23 mouse cellular contexts compared by ENCODE assay signal in the genomic region with DNA sequence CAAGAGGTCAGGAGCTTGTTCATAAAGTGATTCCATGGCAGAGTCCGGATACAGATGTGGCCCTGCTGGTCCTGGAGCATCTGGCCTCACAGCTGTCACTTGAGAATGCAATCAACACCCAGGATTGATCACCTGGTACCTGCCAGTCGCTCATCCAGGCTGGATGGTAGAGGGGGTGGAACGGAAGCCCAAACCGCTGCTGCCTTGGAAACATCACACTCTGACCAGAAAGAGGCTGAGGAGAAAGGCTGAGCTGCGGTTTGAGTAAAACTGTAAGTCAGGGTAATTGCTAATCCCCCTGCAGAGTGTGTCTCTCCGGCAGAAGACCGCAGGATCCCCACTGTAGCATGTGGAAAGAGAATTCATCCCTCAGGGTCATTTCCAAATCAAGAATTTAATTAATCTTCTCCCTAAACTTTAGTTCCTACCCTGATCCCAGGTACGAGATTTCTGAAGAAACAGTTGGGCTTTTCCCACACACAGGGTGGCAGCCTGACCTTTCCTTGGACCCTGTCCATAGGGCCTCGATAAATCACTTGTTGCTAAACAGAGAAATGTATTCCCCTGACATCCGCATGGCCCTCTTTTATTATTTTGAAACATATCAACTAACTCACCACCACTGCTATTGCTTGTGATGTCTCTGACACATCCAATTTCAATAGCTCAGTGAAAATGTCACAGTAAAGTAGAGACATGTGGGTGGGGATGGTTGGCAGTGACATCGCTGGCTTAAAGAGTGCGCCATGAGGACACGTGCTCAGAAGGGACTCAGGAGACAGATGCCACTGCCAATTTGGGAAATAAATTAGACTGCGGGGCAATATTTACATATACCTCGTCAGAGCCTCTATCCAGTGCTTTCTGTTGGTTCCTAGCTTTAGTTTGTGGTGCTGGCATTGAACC.
DNase-seq lines count a peak whose midpoint lies in the region; ATAC-seq lines count a peak whose summit lies in the region.
"Had no signal": no experiment of that assay in that cellular context is flagged by ENCODE, and none has a peak within 500 bp of the region (broad histone marks: within the 10 kb centered on the region; RNA-seq: fewer than 3 reads in every experiment).

No protein-coding gene starts in this region.

- no peaks in the 10 kb centered on the region for H3K36me3 ChIP-seq in intestine, embryonic 14.5 days (ENCODE audit: control insufficient read depth, insufficient read depth, low read length)
- no peaks in the 10 kb centered on the region for H3K36me3 ChIP-seq in intestine, embryonic 16.5 days (ENCODE audit: control insufficient read depth, insufficient read depth, low read length)
- H3K36me3 ChIP-seq: embryonic facial prominence, embryonic 13.5 days; hindbrain, embryonic 12.5 days; intestine, embryonic 15.5 days; kidney, embryonic 15.5 days; limb, embryonic 15.5 days; midbrain, embryonic 13.5 days; neural tube, embryonic 13.5 days had no signal

- no peaks in the 10 kb centered on the region for H3K27me3 ChIP-seq in intestine, embryonic 14.5 days (replicated peaks; ENCODE audit: control insufficient read depth, insufficient read depth, low read length)
- H3K27me3 ChIP-seq in intestine, embryonic 16.5 days (replicated peaks; ENCODE audit: control insufficient read depth, insufficient read depth, low read length) = no peaks in the 10 kb centered on the region
- H3K27me3 ChIP-seq: embryonic facial prominence, embryonic 13.5 days; hindbrain, embryonic 12.5 days; kidney, embryonic 15.5 days; limb, embryonic 15.5 days; midbrain, embryonic 13.5 days; neural tube, embryonic 13.5 days had no signal

- DNase-seq in adrenal gland, adult 2 months = peak; percentile 46
- DNase-seq in adrenal gland, adult 18-20 months (ENCODE audit: low spot score in 2 of 2) = no peak
- DNase-seq in intestine, embryonic 14.5 days (ENCODE audit: low spot score) = peak; percentile 40
- DNase-seq in forelimb bud, embryonic 11.5 days (ENCODE audit: low read depth, low spot score) = peak; percentile 38
- no peak for DNase-seq in frontal cortex, postnatal 14 days (ENCODE audit: low spot score in 2 of 2)
- DNase-seq in heart, adult 9 months (ENCODE audit: low spot score in 2 of 2) = no peak
- DNase-seq: cerebellum, adult 9-11 months; gastrocnemius, postnatal 14 days; heart, postnatal 10 days; kidney, postnatal 4 days; right cerebral cortex, adult 18-20 months; thymus, postnatal 25 days had no signal

- no peak overlapping the region for H3K4me2 ChIP-seq in intestine, embryonic 14.5 days (ENCODE audit: low read length)
- H3K4me2 ChIP-seq in intestine, embryonic 16.5 days (ENCODE audit: low read depth, low read length) = no peak overlapping the region
- H3K4me2 ChIP-seq: embryonic facial prominence, embryonic 13.5 days; heart, embryonic 11.5 days; hindbrain, embryonic 12.5 days; intestine, embryonic 15.5 days; kidney, embryonic 15.5 days; limb, embryonic 15.5 days; midbrain, embryonic 13.5 days; neural tube, embryonic 13.5 days had no signal

- no peak overlapping the region for H3K9ac ChIP-seq in intestine, embryonic 14.5 days (ENCODE audit: low read length)
- no peak overlapping the region for H3K9ac ChIP-seq in intestine, embryonic 16.5 days (ENCODE audit: low read depth, low read length)
- H3K9ac ChIP-seq: embryonic facial prominence, embryonic 13.5 days; hindbrain, embryonic 12.5 days; intestine, embryonic 15.5 days; kidney, embryonic 15.5 days; limb, embryonic 15.5 days; midbrain, embryonic 13.5 days; neural tube, embryonic 13.5 days had no signal

- no peak overlapping the region for H3K4me3 ChIP-seq in intestine, embryonic 14.5 days (ENCODE audit: low read depth, low read length)
- no peak overlapping the region for H3K4me3 ChIP-seq in intestine, embryonic 16.5 days (ENCODE audit: low read length)
- H3K4me3 ChIP-seq: embryonic facial prominence, embryonic 13.5 days; hindbrain, embryonic 12.5 days; intestine, embryonic 15.5 days; kidney, embryonic 15.5 days; limb, embryonic 15.5 days; midbrain, embryonic 13.5 days; neural tube, embryonic 13.5 days had no signal

- no peak overlapping the region for H3K27ac ChIP-seq in intestine, embryonic 14.5 days (ENCODE audit: low read depth)
- H3K27ac ChIP-seq in intestine, embryonic 16.5 days (ENCODE audit: low read length) = no peak overlapping the region
- H3K27ac ChIP-seq: embryonic facial prominence, embryonic 13.5 days; hindbrain, embryonic 12.5 days; intestine, embryonic 15.5 days; kidney, embryonic 15.5 days; limb, embryonic 15.5 days; midbrain, embryonic 13.5 days; neural tube, embryonic 13.5 days had no signal

- 56% methylated on average over 15 of the region's 15 CpGs for WGBS in intestine, embryonic 14.5 days
- 67% methylated on average over 15 of the region's 15 CpGs for WGBS in intestine, embryonic 16.5 days

- no peaks in the 10 kb centered on the region for H3K9me3 ChIP-seq in intestine, embryonic 14.5 days (ENCODE audit: control insufficient read depth, low read length)
- no peaks in the 10 kb centered on the region for H3K9me3 ChIP-seq in intestine, embryonic 16.5 days (ENCODE audit: control insufficient read depth, low read length)
- H3K9me3 ChIP-seq: embryonic facial prominence, embryonic 13.5 days; intestine, embryonic 15.5 days; kidney, embryonic 15.5 days; limb, embryonic 15.5 days; neural tube, embryonic 13.5 days had no signal

- H3K4me1 ChIP-seq in intestine, embryonic 14.5 days (replicated peaks; ENCODE audit: control insufficient read depth, insufficient read depth, low read length) = no peaks in the 10 kb centered on the region
- no peaks in the 10 kb centered on the region for H3K4me1 ChIP-seq in intestine, embryonic 16.5 days (ENCODE audit: control insufficient read depth, insufficient read depth, low read length)
- H3K4me1 ChIP-seq: intestine, embryonic 15.5 days had no signal

- no peak for ATAC-seq in intestine, embryonic 14.5 days (replicated peaks; ENCODE audit: low FRiP score, low TSS enrichment, low read depth)
- ATAC-seq in intestine, embryonic 16.5 days = no peak
- ATAC-seq: forebrain, embryonic 16.5 days; intestine, embryonic 15.5 days; lung, postnatal 0 days; midbrain, embryonic 13.5 days had no signal

Comparison
In these comparisons a context has a peak if more than half of its experiments do, and no peak if none do; other contexts are left out.
1. DNase-seq: peak in adrenal gland, adult 2 months (single experiment), intestine, embryonic 14.5 days (single experiment) and forelimb bud, embryonic 11.5 days (single experiment); none in adrenal gland, adult 18-20 months (0 of 2), frontal cortex, postnatal 14 days (0 of 2) and heart, adult 9 months (0 of 2).